Mouse (Mus musculus) ES-Bruce4 (cell line): Measurements from ENCODE around the gene Snx1.

ENCODE experiments used
- CTCF ChIP-seq: IDR thresholded peaks from one replicate; pipeline ENCODE4 v1.8.1; 2011; ENCODE audit warnings: low read depth, low read length
- EP300 ChIP-seq: IDR thresholded peaks from 2 replicates; pipeline ENCODE4 v1.6.1; 2011; ENCODE audit warnings: low read depth, low read length; ENCODE audit not compliant: insufficient read depth
- POLR2A ChIP-seq: IDR thresholded peaks from one replicate; pipeline ENCODE4 v1.8.1; 2011; ENCODE audit warnings: low read length; ENCODE audit not compliant: insufficient read depth

DNA sequence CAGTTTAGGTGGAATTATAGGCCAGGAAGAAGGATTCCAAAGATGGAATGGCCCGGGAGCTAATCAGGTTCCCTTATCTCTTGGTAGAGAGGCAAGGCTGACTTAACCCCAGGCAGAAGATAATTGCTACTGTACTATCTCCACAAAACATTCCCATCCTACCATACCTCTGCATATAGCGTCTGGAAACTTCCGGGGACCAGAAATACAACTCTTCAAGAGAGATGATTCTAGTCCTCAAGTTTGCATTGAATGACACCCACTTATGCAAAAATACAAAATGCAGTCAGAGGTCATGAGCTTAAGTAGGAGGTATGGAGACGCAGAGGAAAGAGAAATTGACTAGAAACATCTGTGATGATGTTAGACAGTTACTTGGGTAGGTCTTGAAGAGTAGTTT is 1.5 kb upstream of the Snx1 start:
- TF ChIP-seq CTCF (no peak), POLR2A (no peak), EP300 (no peak)
